Mouse (Mus musculus): Measurements from ENCODE around the gene 4931414P19Rik.

Gene 4931414P19Rik

DNA sequence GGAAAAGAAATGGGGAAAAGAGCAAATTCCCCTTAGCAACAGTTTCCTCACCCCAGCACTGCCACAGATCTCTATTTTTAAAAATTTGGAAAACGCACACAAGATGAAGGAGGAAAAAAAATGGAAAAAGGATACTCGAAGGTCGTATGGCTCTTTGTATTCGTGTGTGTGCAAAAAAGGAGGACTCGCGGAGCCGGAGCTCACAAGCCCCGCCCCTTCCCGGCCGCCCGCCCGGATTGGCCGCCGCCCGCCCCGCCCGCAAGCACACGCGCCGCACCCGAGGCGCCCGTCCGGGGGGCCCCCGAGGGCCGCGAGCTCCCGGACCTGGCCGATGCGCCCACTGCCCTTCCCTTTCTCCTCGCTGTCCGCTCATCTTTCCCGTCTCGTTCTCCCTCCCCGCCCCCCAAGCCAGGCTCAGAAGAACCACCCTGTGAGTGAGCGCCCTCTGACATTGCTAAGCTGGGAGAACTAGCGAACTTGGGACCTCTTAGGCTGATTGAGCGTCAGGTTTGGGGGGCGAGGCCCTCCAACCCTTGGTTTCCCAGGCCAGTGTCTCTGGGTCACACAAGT, at the start of gene 4931414P19Rik:
Gene 4931414P19Rik, minus strand, starts transcription at position 242 of the 570 bp plus-strand sequence.
- DNase-seq (ENCODE audit: low spot score in 2 of 2): peak; percentile 55 to 72

DNA sequence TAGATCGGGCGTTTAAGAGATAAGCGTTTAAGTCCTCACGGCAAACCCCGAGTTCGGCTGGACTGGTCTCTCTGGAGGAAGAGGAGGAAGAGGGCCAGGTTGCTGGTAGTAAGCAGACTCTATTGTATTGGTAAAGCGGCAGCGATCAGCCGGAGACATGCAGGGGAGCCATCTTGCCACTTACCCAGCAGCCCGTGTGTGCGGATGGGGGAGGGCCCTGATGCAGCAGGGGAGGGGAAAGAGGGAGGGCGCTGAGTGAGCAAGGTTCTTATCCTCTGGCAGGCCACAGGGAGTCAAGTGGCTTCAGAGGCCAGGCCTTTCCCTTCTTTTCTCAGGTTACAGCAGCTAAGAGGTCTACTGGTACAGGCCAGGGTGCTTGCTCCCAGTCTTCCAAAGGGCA, 47.7 kb upstream of the 4931414P19Rik start:
- peak; percentile 87 to 88 for DNase-seq (ENCODE audit: low spot score in 2 of 2)

DNA sequence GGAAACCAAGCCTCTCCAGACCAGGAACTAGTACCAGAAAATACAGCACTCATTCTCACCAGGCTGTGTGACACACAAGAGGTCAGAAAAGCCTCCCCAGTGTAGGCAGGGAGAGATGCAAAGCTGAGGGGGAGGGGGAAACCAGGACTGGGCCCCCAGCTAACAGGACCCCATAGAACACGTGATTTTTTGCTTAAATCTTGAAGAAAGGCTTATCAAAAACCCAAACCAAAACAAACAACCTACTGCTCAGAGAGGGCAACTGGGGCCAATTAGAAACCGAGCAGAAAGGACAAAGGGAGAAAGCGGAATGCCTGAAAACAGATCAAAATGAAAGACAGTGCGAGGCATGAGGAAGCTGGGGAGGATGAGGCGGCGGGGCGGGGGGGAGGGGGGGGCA, 47.0 kb upstream of the 4931414P19Rik start:
- DNase-seq (ENCODE audit: low spot score in 2 of 2): no peak

DNA sequence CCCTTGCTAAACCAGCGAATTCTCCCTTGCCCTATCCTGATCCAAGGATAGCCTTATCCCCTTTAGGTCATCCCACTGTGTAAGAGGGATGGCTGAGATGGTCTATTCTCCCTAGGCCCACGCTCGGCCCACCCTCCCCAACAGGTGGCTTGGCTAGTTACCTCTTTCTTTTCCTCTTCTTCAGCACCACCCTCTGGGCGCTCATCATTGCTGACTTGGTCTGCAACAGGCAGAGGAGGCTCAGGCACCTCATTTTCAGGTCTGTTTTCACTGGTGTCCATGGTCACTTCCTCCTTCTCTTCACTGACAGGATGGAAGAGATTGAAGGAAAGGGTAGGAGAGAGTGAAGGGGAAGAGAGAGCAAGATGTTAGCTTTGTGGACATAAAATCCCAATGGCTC, 45.8 kb upstream of the 4931414P19Rik start:
- no peak for DNase-seq (ENCODE audit: low spot score in 2 of 2)

DNA sequence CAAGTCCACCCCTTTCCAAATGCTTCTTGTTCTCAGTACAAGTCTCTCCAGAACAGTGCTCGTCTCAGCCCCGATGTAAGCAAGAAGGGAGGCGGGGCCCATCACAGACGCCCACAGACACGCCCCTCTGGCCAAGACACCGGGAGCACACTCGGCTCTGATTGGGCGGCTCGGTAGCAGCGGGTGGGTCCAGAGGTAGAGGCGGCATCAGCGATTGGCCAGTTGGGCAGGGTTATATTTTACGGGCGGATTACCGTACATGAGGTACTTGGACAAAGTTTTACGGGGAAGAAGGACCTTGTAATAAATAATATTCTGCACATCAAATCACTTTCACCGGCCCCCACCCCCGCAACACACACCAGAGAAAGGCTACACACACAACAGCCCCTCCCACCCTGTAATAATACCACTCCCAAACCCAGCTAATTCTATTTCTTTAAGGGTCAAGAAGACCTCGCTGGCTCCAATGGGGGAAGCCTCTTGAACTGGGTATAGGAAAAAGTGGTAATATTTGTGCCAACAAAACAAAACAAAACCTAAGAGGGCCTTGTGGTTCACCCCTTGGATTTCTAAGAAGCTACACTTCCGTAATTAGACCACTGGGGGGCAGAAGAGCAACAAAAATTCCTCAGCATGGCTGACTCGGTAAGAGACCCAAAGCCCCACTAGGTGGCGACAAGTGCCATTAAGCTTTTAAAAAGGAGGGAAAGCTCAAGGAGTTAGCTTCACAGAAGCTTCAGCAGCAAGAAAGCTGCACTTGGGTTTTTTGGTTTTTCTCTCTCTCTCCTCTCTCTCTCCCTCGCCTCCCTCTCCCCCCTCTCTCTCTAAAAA, 45.0 kb upstream of the 4931414P19Rik start:
- peak; percentile 52 to 84 for DNase-seq (ENCODE audit: low spot score in 2 of 2)

DNA sequence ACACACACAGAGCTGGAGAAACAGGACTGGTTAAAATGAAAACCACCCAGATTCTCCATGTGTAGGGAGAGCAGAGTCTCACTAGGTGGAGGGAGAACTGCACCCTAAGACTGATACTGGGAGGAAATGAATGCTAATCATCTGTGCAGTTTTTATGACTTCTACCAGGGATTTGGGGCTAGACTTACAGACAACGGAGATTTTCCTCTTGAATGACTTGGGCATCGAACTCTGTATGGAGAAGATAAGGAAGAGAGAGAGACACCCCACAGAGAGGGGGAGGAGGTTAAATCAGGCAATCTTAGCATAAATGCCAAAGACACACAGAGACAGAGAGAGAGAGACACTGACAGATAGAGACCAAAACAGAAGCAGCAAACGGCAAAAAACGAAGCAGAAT, 42.1 kb upstream of the 4931414P19Rik start:
- no peak for DNase-seq (ENCODE audit: low spot score in 2 of 2)

DNA sequence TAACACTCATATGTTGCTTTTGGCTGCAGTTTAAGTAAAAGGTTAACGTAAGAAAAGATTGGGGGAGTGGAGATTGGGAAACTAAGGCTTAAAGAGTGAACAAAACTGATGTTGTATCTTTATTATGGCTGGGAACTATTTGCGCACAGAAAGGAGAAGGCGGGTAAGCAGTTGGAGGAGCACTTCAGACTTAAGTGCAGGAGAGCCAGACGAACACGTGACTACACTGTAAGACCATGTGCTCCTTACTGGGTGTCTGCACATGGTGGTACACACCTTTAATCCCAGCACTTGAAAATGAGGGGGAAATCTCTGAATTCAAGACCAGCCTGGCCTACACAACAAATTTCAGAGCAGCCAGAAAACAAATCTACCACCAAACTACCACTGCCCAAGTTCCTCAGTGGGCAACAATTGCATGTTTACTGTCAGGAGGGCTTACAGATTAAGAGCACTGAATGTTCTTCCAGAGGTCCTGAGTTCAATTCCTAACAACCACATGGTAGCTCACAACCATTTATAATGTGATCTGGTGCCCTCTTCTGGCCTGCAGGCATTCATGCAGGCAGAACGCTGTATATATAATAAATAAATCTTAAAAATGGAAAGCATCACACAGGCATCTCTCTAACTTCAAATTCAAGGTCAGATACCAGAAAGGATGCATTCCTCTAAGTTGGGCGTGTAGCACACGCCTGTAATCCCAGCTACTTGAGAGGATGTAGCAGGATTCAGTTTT, 41.3 kb upstream of the 4931414P19Rik start:
- DNase-seq (ENCODE audit: low spot score in 2 of 2): no peak

DNA sequence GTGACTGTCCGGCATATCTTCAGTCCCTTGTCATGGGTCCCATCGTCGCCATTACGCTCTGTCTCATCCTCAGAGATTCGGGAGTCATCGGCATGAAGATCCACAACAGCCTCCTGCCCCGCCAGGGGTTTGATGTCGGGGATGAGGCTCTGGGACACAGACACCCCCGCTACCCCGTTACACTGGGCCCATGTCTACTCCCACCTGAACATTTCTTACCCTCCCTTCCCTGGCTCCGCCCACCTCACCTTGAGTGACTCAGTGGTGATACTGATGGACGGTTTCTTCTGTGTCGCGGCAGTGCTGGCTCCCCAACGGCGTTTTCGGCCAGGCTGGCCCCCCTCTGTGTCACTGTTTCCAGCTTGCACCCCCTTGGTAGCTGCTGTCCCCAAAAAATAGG, 40.7 kb upstream of the 4931414P19Rik start:
- DNase-seq (ENCODE audit: low spot score in 2 of 2): no peak

DNA sequence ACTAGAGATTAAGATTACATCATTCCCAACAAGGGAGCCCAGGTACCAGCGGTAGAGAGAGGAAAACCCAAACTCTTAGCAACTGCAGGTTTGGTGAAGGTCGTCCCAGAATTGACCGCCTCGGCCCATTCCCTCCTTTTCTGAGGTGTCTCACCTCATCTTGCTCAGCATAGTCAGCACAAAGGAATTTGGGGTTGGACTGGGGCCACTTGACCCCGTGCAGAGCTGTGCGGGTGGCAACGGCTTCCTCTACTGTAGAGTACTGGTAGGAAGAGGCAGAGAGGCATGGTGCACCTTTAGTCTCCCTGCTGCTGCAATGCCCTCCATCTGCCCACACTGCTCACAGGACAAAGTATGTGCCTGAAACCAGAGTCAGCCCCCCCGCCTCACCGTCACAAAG, 38.5 kb upstream of the 4931414P19Rik start:
- DNase-seq (ENCODE audit: low spot score in 2 of 2): no peak

DNA sequence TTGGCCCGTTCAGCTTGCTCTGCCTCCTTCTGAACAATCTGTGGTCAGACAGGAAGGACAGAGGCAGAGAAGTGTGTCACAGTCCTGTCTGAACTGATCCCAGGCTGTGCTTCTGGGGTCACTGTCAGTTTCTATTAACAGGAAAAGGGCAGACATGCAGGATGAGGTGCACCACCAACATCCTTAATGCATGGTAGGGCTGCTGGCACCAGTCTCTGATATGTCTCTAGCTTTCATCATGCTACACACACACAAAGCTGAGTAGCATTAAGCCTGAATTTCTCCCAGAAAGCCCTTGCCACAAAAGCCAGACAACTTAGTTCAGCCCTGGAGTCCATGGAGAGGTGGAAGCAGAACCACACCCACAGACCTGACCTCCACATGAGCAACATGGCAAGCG, 37.2 kb upstream of the 4931414P19Rik start:
- DNase-seq (ENCODE audit: low spot score in 2 of 2): no peak

DNA sequence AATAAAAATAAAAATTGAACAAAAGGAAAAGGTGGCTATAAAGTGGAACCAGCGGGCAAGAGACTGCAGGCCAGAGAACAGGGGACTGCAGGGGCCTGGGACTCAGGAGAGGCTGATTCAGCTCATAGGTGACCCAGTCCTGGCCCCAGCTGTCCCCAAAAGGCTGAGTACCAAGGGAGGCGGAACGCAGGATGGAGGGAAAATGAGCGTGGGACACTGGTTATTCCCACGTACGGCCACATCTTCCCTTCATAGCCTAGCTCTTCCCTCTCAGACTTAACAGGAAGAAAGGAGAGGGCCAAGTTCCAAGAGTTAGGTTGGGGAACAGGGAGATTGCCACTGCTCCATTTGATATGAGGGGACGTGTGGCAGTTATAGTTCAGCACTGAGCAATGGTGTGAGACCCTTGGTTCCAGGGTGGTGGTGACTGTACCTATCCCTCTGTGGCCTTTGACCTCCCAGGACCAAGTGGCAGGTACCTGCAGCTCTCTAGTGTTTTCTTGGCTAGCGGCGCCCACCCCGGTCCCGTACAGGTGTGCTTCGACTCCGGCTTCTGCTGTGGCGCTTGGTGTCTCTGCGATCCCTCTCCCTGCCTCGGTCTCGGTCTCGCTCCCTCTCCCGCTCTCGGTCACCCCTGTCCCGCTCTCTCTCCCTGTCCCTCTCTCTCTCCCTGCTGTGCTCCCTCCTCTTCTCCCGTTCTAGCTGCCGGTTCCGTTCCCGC, 36.6 kb upstream of the 4931414P19Rik start:
- DNase-seq (ENCODE audit: low spot score in 2 of 2): no peak

DNA sequence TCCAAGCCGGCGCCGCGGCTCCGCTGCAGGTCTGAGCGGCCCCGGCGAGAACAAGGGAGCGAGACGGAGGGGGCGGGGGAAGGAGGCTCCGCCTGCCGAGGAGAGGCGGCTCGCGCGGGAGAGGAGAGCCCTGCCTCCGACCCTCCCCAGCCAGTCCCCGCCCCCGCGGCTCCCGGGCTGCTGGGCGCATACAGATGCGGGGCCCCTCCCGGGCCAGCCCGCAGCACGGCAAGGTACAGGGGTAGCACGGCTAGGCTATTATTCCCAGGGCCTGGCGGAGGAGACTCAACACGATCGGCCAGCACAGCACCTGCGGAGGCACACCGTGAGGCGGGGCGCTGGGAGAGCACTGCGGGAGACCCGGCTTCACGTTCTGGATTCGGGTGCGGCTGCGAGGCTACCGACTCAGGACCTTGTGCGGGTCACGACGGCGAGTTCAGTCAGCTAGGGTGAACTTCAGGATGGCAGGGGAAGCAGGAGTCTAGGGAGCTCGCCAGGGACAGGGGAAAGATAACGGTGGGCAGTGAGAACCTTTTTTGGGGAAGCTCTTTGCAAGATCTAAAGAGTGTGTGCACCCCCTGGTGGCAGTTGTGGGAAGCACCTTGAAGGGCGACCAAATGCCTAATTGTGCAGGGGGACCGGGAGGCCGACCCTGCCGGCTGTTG, 35.6 kb upstream of the 4931414P19Rik start, which contains the start of gene Cdh24:
Gene Cdh24, minus strand, starts transcription at position 60 of the 665 bp plus-strand sequence.
- peak; percentile 76 to 80 for DNase-seq (ENCODE audit: low spot score in 2 of 2)

DNA sequence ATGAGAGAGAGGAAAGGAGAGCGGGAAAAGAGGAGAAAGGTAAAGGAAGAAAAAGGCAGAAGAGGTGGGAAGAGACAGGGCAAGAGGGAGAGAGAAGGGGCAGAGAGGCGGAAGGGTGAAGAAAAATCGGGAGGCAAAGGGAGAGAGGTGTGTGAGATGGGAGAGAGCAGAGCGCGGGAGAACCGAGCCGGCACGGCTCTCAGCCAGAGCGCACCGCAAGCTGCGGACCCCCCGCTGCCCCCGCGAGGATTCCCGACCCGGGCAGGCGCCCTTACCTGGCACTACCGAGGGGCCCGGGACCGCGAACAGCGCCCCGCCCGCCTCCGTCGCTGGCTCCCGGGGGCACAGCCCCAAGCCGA, 35.1 kb upstream of the 4931414P19Rik start, which contains the start of gene Gm17606:
Gene Gm17606, plus strand, starts transcription at position 7 of the 359 bp plus-strand sequence.
- no peak for DNase-seq (ENCODE audit: low spot score in 2 of 2)

DNA sequence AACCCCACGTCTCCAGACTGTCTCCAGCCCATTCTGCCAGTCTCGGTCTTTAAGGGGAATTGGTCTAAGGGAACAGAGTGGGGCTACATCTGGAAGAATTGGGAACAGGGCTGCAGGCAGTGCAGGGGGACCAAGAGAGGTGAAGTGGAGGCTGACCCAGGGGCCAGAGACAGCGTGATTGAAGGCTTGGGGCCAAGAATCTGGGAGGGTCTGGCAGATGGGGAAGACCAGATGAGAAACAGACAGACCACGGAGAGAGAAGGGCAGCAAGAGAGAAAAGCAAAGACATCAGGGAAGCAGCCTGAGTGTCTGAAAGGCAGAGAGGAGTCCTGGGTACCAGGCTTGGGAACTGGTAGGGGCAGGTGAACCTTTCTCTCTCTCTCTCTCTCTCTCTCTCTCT, 34.3 kb upstream of the 4931414P19Rik start:
- DNase-seq (ENCODE audit: low spot score in 2 of 2): no peak

DNA sequence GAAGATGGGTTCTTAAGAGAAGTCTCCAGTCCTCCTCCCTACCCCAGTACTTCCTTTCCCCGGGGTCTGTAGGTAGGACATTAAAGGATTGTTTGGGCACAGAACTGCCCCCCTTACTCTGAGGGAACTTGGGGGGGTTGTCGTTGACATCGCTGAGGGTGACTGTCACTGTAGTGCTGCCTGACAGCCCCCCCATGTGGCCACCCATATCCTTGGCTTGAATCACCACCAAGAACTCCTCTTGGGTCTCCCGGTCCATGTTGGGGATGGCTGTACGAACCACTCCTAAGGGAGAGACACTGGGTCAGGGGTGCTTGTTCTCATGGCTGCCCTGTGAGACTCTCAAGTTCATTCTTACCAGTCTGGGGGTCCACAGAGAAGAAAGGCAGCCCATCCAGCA, 32.4 kb upstream of the 4931414P19Rik start:
- DNase-seq (ENCODE audit: low spot score in 2 of 2): no peak

DNA sequence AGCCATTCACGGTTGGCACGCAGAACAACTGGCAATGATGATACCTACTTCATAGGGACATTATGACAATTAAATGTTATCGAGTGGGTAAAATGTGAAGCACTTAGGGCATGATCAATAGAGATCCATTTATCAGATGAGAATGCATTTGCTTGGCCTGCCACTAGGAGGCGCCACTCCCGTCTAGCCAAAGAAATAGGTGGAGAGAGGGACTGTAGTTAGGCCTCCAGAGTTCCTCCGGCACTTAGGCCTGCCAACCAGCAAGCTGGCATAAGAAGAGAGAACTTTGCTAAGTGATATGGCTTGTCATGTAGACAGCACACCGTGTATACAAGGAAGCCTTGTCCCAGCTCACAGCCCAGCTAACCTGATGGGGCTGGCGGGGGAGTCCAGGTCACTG, 31.2 kb upstream of the 4931414P19Rik start:
- no peak for DNase-seq (ENCODE audit: low spot score in 2 of 2)

DNA sequence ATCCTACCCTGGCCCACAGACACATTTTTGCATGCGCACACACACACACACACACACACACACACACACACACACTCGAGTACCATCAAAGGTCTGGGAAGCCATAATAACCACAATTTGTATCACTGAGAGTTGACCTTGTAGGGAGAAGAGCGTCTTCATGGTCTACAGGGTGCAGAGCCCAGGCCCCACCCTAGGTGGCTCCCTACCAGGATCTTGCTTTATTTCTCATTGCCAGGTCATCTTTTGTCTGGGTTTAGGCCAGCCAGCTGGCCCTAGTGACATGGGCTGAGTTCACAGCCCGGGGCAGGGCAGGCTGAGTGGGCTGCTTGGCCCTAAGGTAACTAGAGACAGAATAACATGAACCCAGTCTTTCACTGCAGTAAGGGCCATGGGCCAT, 28.4 kb upstream of the 4931414P19Rik start:
- DNase-seq (ENCODE audit: low spot score in 2 of 2): no peak

DNA sequence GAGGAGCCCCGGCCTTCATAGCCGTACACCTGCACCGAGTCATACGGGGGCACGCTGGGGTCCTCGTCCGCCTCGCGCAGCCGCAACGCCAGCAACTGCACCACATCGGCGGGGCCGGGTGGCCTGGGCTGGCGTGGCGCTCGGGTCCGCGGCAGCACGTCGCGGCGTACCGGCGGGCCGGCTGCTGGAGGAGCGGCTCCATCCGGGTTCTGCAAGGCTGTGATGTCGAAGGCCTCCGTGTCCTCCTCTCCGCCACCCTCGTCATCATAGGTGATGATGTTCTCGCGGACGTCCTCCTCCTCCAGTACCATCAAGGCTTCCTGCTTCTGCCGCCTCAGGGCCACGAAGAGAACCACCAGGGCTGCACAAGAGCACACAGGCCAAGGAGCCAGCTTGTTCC, 26.5 kb upstream of the 4931414P19Rik start:
- DNase-seq (ENCODE audit: low spot score in 2 of 2): no peak

DNA sequence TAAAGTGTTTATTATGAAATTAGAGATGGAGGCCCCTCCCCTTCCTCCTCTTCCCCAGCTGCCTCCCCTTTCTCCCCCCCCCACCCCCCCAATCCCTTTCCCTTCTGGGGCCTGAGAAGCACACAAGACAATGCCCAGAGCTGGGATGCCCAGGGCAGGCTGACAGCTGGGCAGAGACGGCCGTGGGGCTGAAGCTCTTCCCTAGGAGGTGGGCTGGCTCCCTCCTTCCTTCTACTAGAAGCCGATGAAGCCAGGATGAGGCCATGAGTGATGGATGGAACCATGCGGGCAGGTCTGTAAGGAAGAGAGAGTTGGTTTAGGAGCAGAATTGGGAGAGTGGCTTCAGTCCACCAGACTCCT, 25.4 kb upstream of the 4931414P19Rik start:
- DNase-seq (ENCODE audit: low spot score in 2 of 2): no peak

DNA sequence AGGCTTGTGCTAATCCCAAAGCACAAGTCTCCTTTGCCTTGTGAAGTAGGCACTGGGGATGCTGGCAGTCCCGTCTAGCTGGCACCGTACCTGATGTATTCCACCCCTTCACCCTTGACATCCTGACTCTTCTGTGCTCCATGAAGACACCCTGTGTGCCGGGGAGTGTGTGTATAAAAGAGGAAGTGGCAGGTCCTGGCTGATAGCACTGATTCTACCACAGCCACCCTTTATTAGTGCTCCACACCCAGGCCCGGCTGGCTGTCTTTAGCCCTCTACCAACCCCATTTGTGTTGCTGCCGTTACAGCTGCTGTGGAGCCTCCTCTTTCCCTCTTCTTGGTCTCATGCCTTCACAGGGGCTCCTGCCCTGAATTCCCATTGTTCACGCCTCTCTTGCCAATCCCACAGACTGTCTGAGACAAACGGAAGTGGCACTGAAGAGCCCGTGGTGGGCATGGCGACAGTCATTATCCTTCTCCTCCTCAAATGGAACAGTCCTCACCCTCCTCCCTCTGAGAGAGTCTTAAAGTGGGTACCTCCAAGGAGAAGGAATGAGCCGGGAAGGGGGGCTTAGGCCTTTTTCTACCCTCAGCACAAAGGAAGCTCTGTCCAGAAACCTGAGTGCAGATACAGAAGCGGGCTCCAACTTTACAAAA, 24.9 kb upstream of the 4931414P19Rik start:
- no peak for DNase-seq (ENCODE audit: low spot score in 2 of 2)

DNA sequence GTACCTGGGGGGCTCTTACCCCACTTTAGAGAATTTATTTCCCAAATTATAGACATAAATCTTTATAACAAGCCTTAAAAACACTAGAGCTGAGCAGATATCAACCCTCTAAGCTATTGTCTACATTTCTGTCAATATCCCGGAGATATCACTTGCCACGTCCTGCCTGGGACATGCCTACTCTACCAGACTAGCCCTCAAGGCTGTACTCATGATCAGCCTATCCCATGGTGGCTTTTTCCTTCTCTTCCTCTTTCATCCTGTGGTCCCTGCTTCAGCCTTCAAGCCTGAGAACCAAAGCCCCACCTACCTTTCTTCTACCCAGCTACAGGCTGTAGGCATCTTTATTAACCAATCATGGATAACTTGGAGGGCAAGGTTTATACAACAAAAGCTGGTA, 24.0 kb upstream of the 4931414P19Rik start:
- no peak for DNase-seq (ENCODE audit: low spot score in 2 of 2)
